Mouse (Mus musculus) MEL (cell line): Measurements from ENCODE around the gene Rpl38.
A peak's percentile ranks its signal among the peaks of the same experiment; 100 is the strongest.

ENCODE experiments used
- CTCF ChIP-seq, 3 experiments: IDR thresholded peaks in 2 of 3; conservative IDR thresholded peaks in 1 of 3; 2 replicates each; pipeline ENCODE4 v1.5.1; 2011 to 2012; ENCODE audit warnings: low read length in 3 of 3, low read depth in 2 of 3, mild to moderate bottlenecking in 2 of 3, improper control_type of control experiment in 1 of 3, inconsistent platforms in 1 of 3, mixed read lengths in 1 of 3, moderate library complexity in 1 of 3; ENCODE audit not compliant: control insufficient read depth in 1 of 3, insufficient read depth in 1 of 3, poor library complexity in 1 of 3, severe bottlenecking in 1 of 3
- EP300 ChIP-seq, 2 experiments: IDR thresholded peaks; 2 replicates each; pipeline ENCODE4 v1.6.1; 2011; ENCODE audit warnings: improper control_type of control experiment in 2 of 2, low read length in 2 of 2, low read depth in 1 of 2, mild to moderate bottlenecking in 1 of 2
- KAT2A ChIP-seq: conservative IDR thresholded peaks from 2 replicates; pipeline ENCODE4 v1.6.1; 2012; ENCODE audit warnings: low read depth, low read length, improper control_type of control experiment, inconsistent platforms
- MAFK ChIP-seq: IDR thresholded peaks from 2 replicates; pipeline ENCODE4 v1.6.1; 2011; ENCODE audit warnings: low read depth, mild to moderate bottlenecking, low read length, improper control_type of control experiment, borderline replicate concordance
- MAZ ChIP-seq: IDR thresholded peaks from 2 replicates; pipeline ENCODE4 v1.6.1; 2012; ENCODE audit warnings: low read depth, mild to moderate bottlenecking, inconsistent platforms, low read length, improper control_type of control experiment
- POLR2AphosphoS5 ChIP-seq: IDR thresholded peaks from 2 replicates; pipeline ENCODE4 v1.6.1; 2012; ENCODE audit warnings: low read depth, borderline replicate concordance, mild to moderate bottlenecking, inconsistent platforms, low read length, moderate library complexity, mixed read lengths

- TF ChIP-seq MAFK (no peak), POLR2AphosphoS5 (no peak), MAZ (no peak), CTCF (IDR thresholded peaks at IDR 0.05 in 2 of 3, conservative IDR thresholded peaks at IDR 0.05 in 1 of 3; ENCODE audit: control insufficient read depth in 1 of 3, insufficient read depth in 1 of 3, low read depth in 2 of 3, low read length in 3 of 3, poor library complexity in 1 of 3, severe bottlenecking in 1 of 3) (peak; percentile 79 to 90 (median 82)), EP300 (IDR thresholded peaks at IDR 0.05; ENCODE audit: low read depth in 1 of 2, low read length in 2 of 2) (no peak), KAT2A (no peak)
These were observed 5.5 kb upstream of the Rpl38 start for GRCm38 (mm10) chr11:114662746-114663362.
